Mouse (Mus musculus): Measurements from ENCODE around the gene Lef1.

GRCm38 (mm10) chr3:131089721-131090120 is 20.6 kb upstream of the Lef1 start:
- no peak for TF ChIP-seq POLR2A (IDR thresholded peaks at IDR 0.05; ENCODE audit: control insufficient read depth in 1 of 2, insufficient read depth in 1 of 2, low read depth in 1 of 2, low read length in 2 of 2, poor library complexity in 1 of 2)
- no peak for TF ChIP-seq SMC3 (IDR thresholded peaks at IDR 0.05; ENCODE audit: low read depth, low read length)
- no peak for TF ChIP-seq CHD2 (IDR thresholded peaks at IDR 0.05; ENCODE audit: low read length)
- no peak for TF ChIP-seq ZNF384 (IDR thresholded peaks at IDR 0.05; ENCODE audit: low read depth, low read length)
- no peak for TF ChIP-seq USF2 (IDR thresholded peaks at IDR 0.05; ENCODE audit: borderline replicate concordance in 1 of 2, insufficient read depth in 1 of 2, low read depth in 1 of 2, low read length in 2 of 2)
- no peak for TF ChIP-seq MXI1 (IDR thresholded peaks at IDR 0.05; ENCODE audit: low read depth, low read length)
- TF ChIP-seq EP300 (IDR thresholded peaks at IDR 0.05; ENCODE audit: low read depth in 1 of 2, low read length in 2 of 2), result no peak
- no peak for TF ChIP-seq TBP (IDR thresholded peaks at IDR 0.05; ENCODE audit: low read depth, low read length)

Measured in MEL (cell line).